Mouse (Mus musculus) thymus, adult 2 months (tissue): ENCODE measurements around the gene Rfx1.

Experiments
- CTCF ChIP-seq: fragments of 200-500 bp; IDR thresholded peaks from 2 replicates; pipeline ENCODE4 v1.5.1; 2012; ENCODE audit warnings: mild to moderate bottlenecking, control low read depth, low read length, moderate library complexity, borderline replicate concordance; ENCODE audit not compliant: control insufficient read depth, poor library complexity, insufficient read depth; ENCODE audit errors: extremely low read depth
- POLR2A ChIP-seq: fragments of 200-500 bp; IDR thresholded peaks from 2 replicates; pipeline ENCODE4 v1.6.1; 2012; ENCODE audit warnings: mild to moderate bottlenecking, low read length, control low read depth, moderate library complexity; ENCODE audit not compliant: control insufficient read depth, poor library complexity, insufficient read depth; ENCODE audit errors: extremely low read depth

GRCm38 (mm10) chr8:84044103-84044502 is 22.5 kb upstream of the Rfx1 start:
- TF ChIP-seq POLR2A (no peak), CTCF (no peak)
